Mouse (Mus musculus): ENCODE data around the gene Fam168b.

- TF ChIP-seq CTCF (IDR thresholded peaks at IDR 0.05; ENCODE audit: borderline replicate concordance, control insufficient read depth, extremely low read depth, insufficient read depth, low read length, poor library complexity) (no peak), POLR2A (IDR thresholded peaks at IDR 0.05; ENCODE audit: control insufficient read depth, extremely low read depth, insufficient read depth, low read length, poor library complexity) (no peak)
These were observed 4.2 kb upstream of the Fam168b start for GRCm38 (mm10) chr1:34847070-34847469.
